Mouse (Mus musculus) thymus, adult 2 months (tissue): ENCODE measurements around the gene Il17rb. TPM values are rescaled to one million over a fixed set of nuclear protein-coding genes. Genes with fewer than 3 reads are reported as not detected.

Experiments used
- DNase-seq: peaks from one replicate; pipeline ENCODE4 v3.0.0; 2021
- H3K27ac ChIP-seq: fragments of 200-500 bp; 2 replicates; pipeline ENCODE4 v1.5.1; 2012; ENCODE audit warnings: low read length, control low read depth; ENCODE audit not compliant: control insufficient read depth, insufficient read depth
- H3K27me3 ChIP-seq: fragments of 200-500 bp; 2 replicates; pipeline ENCODE4 v1.6.1; 2012; ENCODE audit warnings: mild to moderate bottlenecking, low read length, moderate library complexity, mixed read lengths; ENCODE audit not compliant: control insufficient read depth, insufficient read depth
- H3K36me3 ChIP-seq: fragments of 200-500 bp; 2 replicates; pipeline ENCODE4 v1.6.1; 2012; ENCODE audit warnings: mild to moderate bottlenecking, low read length, moderate library complexity; ENCODE audit not compliant: control insufficient read depth, insufficient read depth
- H3K4me1 ChIP-seq: fragments of 200-500 bp; replicated peaks from 2 replicates; pipeline ENCODE4 v1.6.1; 2012; ENCODE audit warnings: low read length; ENCODE audit not compliant: control insufficient read depth, insufficient read depth
- H3K4me3 ChIP-seq: fragments of 200-500 bp; 2 replicates; pipeline ENCODE4 v1.5.1; 2012; ENCODE audit warnings: mild to moderate bottlenecking, low read length, control low read depth, moderate library complexity; ENCODE audit not compliant: control insufficient read depth, insufficient read depth
- CTCF ChIP-seq: fragments of 200-500 bp; IDR thresholded peaks from 2 replicates; pipeline ENCODE4 v1.5.1; 2012; ENCODE audit warnings: mild to moderate bottlenecking, control low read depth, low read length, moderate library complexity, borderline replicate concordance; ENCODE audit not compliant: control insufficient read depth, poor library complexity, insufficient read depth; ENCODE audit errors: extremely low read depth
- POLR2A ChIP-seq: fragments of 200-500 bp; IDR thresholded peaks from 2 replicates; pipeline ENCODE4 v1.6.1; 2012; ENCODE audit warnings: mild to moderate bottlenecking, low read length, control low read depth, moderate library complexity; ENCODE audit not compliant: control insufficient read depth, poor library complexity, insufficient read depth; ENCODE audit errors: extremely low read depth
- WGBS: fragments of 180-500 bp; shearing (Covaris S2); methylation state at CpG from one replicate; pipeline ENCODE4 v1.1.7; 2018; 5-methylcytosine and 5-hydroxymethylcytosine counted together
- polyA plus RNA-seq: library from polyadenylated mRNA; depleted of rRNA; stranded (reverse); fragments of >200 nt; gene quantifications from 2 replicates; pipeline ENCODE4 v1.2.3, GENCODE M21; 2012; rRNA removed

The Il17rb gene
- polyA plus RNA-seq: 50.9 and 57.3 TPM in 2 replicates

- Histone ChIP-seq H3K27ac (peak within 1 kb of the TSS; percentile 87), H3K4me1 (peaks cover 66% of the 10 kb centered on the region), H3K4me3 (peak within 1 kb of the TSS; percentile 64), H3K27me3 (no peaks in the 10 kb centered on the region), H3K36me3 (no peaks in the 10 kb centered on the region)
- TF ChIP-seq POLR2A (no peak), CTCF (no peak)
- WGBS: under 1% methylated on average over 54 of the region's 54 CpGs
- peak; percentile 44 for DNase-seq
These were observed at the start of gene Il17rb, which contains the start of gene Chdh for GRCm38 (mm10) chr14:30008733-30009575. TSS of gene Il17rb (minus strand) at chr14:30008896. TSS of gene Chdh (plus strand) at chr14:30009023.

GRCm38 (mm10) chr14:30056031-30056766, 47.5 kb upstream of the Il17rb start:
- no peaks in the 10 kb centered on the region for H3K27me3 ChIP-seq
- H3K4me1 ChIP-seq: no peaks in the 10 kb centered on the region
- WGBS: 91% methylated on average over 13 of the region's 13 CpGs
- no peaks in the 10 kb centered on the region for H3K36me3 ChIP-seq
- no peak for DNase-seq
- H3K27ac ChIP-seq: no peak overlapping the region
- TF ChIP-seq POLR2A: no peak
- TF ChIP-seq CTCF: no peak
- no peak overlapping the region for H3K4me3 ChIP-seq

- no peaks in the 10 kb centered on the region for H3K4me1 ChIP-seq
- H3K27ac ChIP-seq: no peak overlapping the region
- TF ChIP-seq CTCF (no peak), POLR2A (no peak)
- no peak overlapping the region for H3K4me3 ChIP-seq
- no peaks in the 10 kb centered on the region for H3K27me3 ChIP-seq
- WGBS: 57% methylated on average over 7 of the region's 7 CpGs
- no peak for DNase-seq
- no peaks in the 10 kb centered on the region for H3K36me3 ChIP-seq
These were observed 46.2 kb upstream of the Il17rb start for GRCm38 (mm10) chr14:30054922-30055321.

- no peak overlapping the region for H3K4me3 ChIP-seq
- no peak for TF ChIP-seq POLR2A
- no peak for TF ChIP-seq CTCF
- WGBS: 94% methylated on average over 8 of the region's 8 CpGs
These were observed 41.6 kb upstream of the Il17rb start for GRCm38 (mm10) chr14:30050280-30050679.

GRCm38 (mm10) chr14:30048049-30048448, 39.4 kb upstream of the Il17rb start:
- Histone ChIP-seq H3K27me3 (no peaks in the 10 kb centered on the region), H3K4me3 (no peak overlapping the region), H3K4me1 (no peaks in the 10 kb centered on the region), H3K27ac (no peak overlapping the region), H3K36me3 (no peaks in the 10 kb centered on the region)
- TF ChIP-seq POLR2A (no peak), CTCF (no peak)
- no peak for DNase-seq
- WGBS: 90% methylated on average over 3 of the region's 3 CpGs

More at GRCm38 (mm10) chr14:30050280-30050679, 41.6 kb upstream of the Il17rb start:
- H3K36me3 ChIP-seq: no peaks in the 10 kb centered on the region
- no peaks in the 10 kb centered on the region for H3K27me3 ChIP-seq
- DNase-seq: no peak
- H3K4me1 ChIP-seq: no peaks in the 10 kb centered on the region
- H3K27ac ChIP-seq: no peak overlapping the region

- DNase-seq: no peak
- WGBS: 95% methylated on average over 4 of the region's 4 CpGs
These were observed 38.3 kb upstream of the Il17rb start for GRCm38 (mm10) chr14:30046976-30047375.

More at GRCm38 (mm10) chr14:30046976-30047375, 38.3 kb upstream of the Il17rb start:
- no peak overlapping the region for H3K27ac ChIP-seq
- H3K36me3 ChIP-seq: no peaks in the 10 kb centered on the region
- no peak overlapping the region for H3K4me3 ChIP-seq
- no peaks in the 10 kb centered on the region for H3K4me1 ChIP-seq
- no peaks in the 10 kb centered on the region for H3K27me3 ChIP-seq
- TF ChIP-seq CTCF (no peak), POLR2A (no peak)
